Mouse (Mus musculus) left cerebral cortex, postnatal 25 days (tissue): ENCODE data around the gene Sema3e. TPM values are rescaled to one million over a fixed set of nuclear protein-coding genes. Genes with fewer than 3 reads are reported as not detected.
A peak's percentile ranks its signal among the peaks of the same experiment; 100 is the strongest.

ENCODE experiments used
- DNase-seq, 2 experiments: peaks; one replicate each; pipeline ENCODE4 v3.0.0; 2022; ENCODE audit warnings: low spot score in 2 of 2, mixed read lengths in 1 of 2
- intact Hi-C: fragments of 180-260 bp; cut with DNase I; formaldehyde crosslinking; loops from one replicate; pipeline ENCODE4 v1.15.1; 2025
- total RNA-seq, 2 experiments: library from RNA; stranded (reverse); gene quantifications; 2 replicates each; pipeline ENCODE4 v1.2.3; 2021

The Sema3e gene
- 10 to 100 TPM; 14.0 to 14.4 TPM for total RNA-seq

- intact Hi-C loops = no loop called here
- DNase-seq = peak; percentile 39 to 49
Measured at GRCm38 (mm10) chr5:14025205-14026124, at the start of gene Sema3e. Gene Sema3e (plus strand): TSS chr5:14025276.

- DNase-seq = no peak
- intact Hi-C loops = no loop called here
Measured at GRCm38 (mm10) chr5:13977576-13977975, 47.5 kb upstream of the Sema3e start.

GRCm38 (mm10) chr5:13979156-13979555 lies 45.9 kb upstream of the Sema3e start:
- intact Hi-C loops = no loop called here

GRCm38 (mm10) chr5:13982417-13983054 lies 42.5 kb upstream of the Sema3e start:
- DNase-seq = no peak
- intact Hi-C loops = no loop called here

More at GRCm38 (mm10) chr5:13979156-13979555, 45.9 kb upstream of the Sema3e start:
- no peak for DNase-seq

- intact Hi-C loops = no loop called here
- DNase-seq = no peak
Measured at GRCm38 (mm10) chr5:13983608-13984007, 41.5 kb upstream of the Sema3e start.

- intact Hi-C loops = no loop called here
- no peak for DNase-seq
Measured at GRCm38 (mm10) chr5:13985669-13986068, 39.4 kb upstream of the Sema3e start.

- no peak for DNase-seq
- intact Hi-C loops = no loop called here
Measured at GRCm38 (mm10) chr5:13987123-13987522, 38.0 kb upstream of the Sema3e start.

- no peak for DNase-seq
- intact Hi-C loops = no loop called here
Measured at GRCm38 (mm10) chr5:13988023-13988422, 37.1 kb upstream of the Sema3e start.

GRCm38 (mm10) chr5:13992734-13993396 lies 32.2 kb upstream of the Sema3e start:
- intact Hi-C loops = no loop called here
- DNase-seq = no peak

GRCm38 (mm10) chr5:14028341-14028740 lies 3.3 kb downstream of the Sema3e start:
- intact Hi-C loops = no loop called here

GRCm38 (mm10) chr5:14030796-14031195 lies 5.7 kb downstream of the Sema3e start:
- intact Hi-C loops = no loop called here
- no peak for DNase-seq

More at GRCm38 (mm10) chr5:14028341-14028740, 3.3 kb downstream of the Sema3e start:
- no peak for DNase-seq

GRCm38 (mm10) chr5:14032056-14032455 lies 7.0 kb downstream of the Sema3e start:
- no peak for DNase-seq
- intact Hi-C loops = no loop called here

GRCm38 (mm10) chr5:14033302-14033701 lies 8.2 kb downstream of the Sema3e start:
- DNase-seq = no peak
- intact Hi-C loops = no loop called here

- intact Hi-C loops = no loop called here
Measured at GRCm38 (mm10) chr5:14038813-14039496, 13.9 kb downstream of the Sema3e start.

GRCm38 (mm10) chr5:14040208-14040607 lies 15.1 kb downstream of the Sema3e start:
- no peak for DNase-seq
- intact Hi-C loops = no loop called here

More at GRCm38 (mm10) chr5:14038813-14039496, 13.9 kb downstream of the Sema3e start:
- DNase-seq = no peak

- no peak for DNase-seq
- intact Hi-C loops = no loop called here
Measured at GRCm38 (mm10) chr5:14043116-14043515, 18.0 kb downstream of the Sema3e start.

- DNase-seq = no peak
- intact Hi-C loops = no loop called here
Measured at GRCm38 (mm10) chr5:14043983-14044382, 18.9 kb downstream of the Sema3e start.

- intact Hi-C loops = no loop called here
Measured at GRCm38 (mm10) chr5:14048660-14049059, 23.6 kb downstream of the Sema3e start.

GRCm38 (mm10) chr5:14054472-14054871 lies 29.4 kb downstream of the Sema3e start:
- DNase-seq = no peak
- intact Hi-C loops = no loop called here

More at GRCm38 (mm10) chr5:14048660-14049059, 23.6 kb downstream of the Sema3e start:
- DNase-seq = no peak
